Mouse (Mus musculus) lung, adult 2 months (tissue): Measurements from ENCODE around the gene Ms4a4c.

Source experiments
- CTCF ChIP-seq: fragments of 200-500 bp; IDR thresholded peaks from 2 replicates; pipeline ENCODE4 v1.5.1; 2011; ENCODE audit warnings: mild to moderate bottlenecking, low read length, control low read depth; ENCODE audit not compliant: insufficient read depth
- POLR2A ChIP-seq: fragments of 200-500 bp; IDR thresholded peaks from 2 replicates; pipeline ENCODE4 v1.6.1; 2011; ENCODE audit warnings: low read depth, mild to moderate bottlenecking, control low read depth, low read length, borderline replicate concordance; ENCODE audit errors: extremely low read depth

DNA sequence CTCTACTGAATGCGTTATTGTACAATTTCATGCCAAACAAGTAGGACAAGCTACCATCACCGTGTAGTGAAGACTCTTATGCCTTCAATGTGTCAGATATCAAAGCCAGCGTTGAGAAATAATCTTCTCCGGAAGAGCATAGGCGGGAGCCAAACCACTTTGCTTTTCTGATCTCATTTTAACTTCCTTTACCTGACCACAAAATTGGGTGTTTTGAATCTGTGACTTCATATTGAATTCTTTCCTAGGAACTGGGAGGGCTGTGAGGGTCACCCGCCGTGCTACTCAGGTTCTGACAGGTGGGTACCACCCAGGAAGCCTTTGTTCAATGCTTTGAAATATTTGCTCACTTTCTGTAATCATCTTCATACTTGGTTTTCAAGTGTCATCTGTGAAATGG lies 48.8 kb upstream of the Ms4a4c start:
- no peak for TF ChIP-seq CTCF
- no peak for TF ChIP-seq POLR2A
